Mouse (Mus musculus): Measurements from ENCODE around the gene Huwe1.

Gene Huwe1

GRCm38 (mm10) chrX:151800701-151801511 lies at the start of gene Huwe1:
TSS of gene Huwe1 (plus strand) at chrX:151800807.
- DNase-seq: peak; percentile 63

- no peak for DNase-seq
Measured at GRCm38 (mm10) chrX:151780348-151780747, 20.3 kb upstream of the Huwe1 start.

DNA sequence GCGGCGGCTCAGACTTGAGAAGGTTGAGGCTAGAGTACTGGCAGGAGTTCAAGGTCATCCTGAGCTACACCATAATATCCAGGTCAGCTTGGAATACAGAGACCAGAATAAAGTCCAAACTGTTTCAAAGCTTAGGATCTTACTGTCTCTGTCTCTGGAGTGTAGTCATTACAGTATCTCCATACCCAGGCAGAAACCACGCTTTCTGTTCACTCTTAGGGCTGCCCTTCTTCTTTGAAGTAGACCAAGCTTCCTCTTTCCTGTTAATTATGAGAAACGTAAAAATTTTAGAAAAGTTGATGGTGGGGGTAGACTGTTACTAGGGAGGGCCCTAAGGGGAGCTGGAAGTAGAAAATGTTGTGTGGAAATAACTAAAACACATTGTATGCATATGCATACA lies 17.7 kb upstream of the Huwe1 start:
- no peak for DNase-seq

DNA sequence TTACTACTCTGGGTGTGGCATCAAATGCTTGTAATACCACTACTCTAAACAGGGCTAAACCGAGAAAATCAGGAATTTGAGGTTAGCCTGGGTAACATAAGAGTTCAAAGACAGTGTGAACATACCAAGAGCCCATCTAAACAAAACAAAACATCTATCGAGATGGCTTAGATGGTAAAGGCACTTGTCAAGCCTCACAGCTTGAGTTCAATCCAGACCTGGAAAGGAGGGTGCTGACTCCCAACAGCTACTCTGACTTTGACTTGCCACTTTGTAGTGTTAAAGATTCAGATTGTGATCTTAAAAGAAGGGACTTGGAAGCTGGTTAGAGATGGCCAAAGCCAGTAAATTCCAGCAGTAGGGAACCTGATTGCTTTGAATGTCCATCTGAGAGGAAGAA lies 7.8 kb upstream of the Huwe1 start:
- DNase-seq: no peak

- no peak for DNase-seq
Measured at GRCm38 (mm10) chrX:151797970-151798369, 2.6 kb upstream of the Huwe1 start.

DNA sequence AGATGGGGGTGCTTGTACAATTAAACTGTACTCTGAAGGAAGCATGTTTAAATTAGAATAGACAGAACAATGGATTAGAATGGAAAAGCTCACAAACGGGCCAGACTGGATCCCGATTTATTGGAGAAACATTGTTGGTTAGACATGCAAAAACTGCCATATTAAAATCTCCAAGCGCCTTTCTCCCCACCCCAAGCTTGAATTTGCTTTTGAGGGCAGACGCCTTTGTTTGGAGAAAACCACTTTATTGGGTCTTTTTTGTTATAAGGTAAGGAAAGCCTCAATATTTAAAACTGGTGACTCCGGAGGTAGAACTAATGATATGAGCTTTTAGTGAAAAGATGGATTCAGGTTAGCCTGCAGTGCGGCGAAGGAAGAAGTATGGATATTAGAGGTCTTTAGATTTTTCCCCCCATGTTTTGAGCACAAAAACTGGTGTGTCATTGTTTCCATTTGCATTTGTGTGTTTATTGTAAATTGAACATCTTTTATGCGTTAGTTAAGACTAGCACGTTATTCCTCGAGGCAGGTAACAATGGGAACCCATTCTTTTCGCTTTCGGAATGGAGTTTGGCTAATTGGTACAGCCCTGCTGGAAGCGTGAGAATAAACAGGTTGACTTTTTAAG lies 1.8 kb downstream of the Huwe1 start:
- DNase-seq: peak; percentile 7

DNA sequence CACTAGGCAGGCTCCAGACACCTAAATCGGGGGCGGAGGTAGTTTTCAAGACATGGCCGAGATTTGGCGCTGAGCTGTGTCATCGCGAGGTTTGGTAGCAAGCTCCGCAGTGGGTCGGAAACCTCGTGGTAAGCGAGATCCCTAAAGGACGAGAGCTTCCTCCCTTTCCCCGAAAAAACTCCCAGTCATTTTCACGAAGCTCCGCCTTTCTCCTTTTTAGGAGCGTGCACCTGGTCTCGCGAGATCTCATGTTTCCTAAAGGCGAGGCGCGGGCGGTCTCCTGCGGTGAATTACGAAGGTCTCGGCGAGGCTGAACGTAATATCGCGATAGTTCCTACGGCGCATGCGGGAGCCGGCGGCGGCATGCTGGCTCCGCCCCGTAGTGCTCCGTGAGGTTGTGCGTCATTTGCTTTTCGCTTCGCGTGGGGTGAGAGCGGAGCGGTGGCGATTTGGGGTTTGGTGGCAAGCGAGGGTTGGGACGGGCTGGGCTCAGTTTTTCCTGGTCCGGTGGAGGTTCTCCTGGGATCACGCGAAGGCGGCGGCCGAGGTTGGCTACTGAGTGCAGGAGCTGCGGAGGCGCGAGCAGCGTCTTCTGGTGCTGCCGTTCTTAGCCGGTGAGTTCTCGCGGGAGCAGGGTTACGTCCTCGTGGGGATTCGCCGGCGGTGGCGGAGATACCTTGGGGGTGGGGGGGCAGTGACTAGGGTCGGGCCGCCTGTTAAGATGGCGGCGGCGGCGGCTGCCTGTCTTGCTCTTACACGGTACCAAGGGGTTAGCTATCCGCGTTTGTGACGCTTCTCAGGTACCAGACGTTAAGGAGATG lies 2.6 kb downstream of the Huwe1 start:
- peak; percentile 90 for DNase-seq

DNA sequence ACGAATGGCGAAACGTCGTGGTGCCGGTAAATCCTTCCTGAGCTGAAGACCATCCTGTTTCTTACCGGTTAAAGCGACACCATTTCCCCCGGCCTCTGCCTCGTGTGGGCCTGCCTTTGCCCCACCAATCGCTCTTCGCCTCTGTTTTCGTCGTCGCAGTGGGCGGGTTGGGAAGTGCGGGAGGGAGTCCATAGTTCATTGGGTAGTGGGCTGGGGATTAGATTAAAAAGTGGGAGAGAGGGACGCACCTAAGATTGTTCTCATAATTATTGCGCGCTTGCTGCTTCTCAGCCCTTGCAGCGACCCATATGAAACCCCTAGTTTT lies 3.1 kb downstream of the Huwe1 start:
- DNase-seq: no peak

DNA sequence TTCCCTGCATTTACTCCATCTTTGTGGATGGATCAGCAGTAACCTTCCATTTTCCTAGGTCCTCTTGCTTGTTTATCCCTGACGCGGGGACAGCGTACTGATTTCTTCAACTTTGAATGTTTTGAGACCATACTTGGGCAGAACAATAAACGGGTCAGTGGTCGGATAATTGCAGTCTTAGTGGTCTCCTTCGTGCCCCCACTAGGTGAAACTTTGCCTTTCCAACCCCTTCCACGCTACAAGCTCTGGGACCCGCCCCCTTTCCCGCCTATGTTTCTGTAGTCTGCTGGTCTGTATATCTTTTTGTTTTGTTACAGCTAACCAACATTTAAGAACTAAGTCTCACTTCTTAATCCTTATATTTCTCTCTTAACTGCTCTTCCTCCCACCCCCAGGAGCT lies 3.8 kb downstream of the Huwe1 start:
- no peak for DNase-seq

- DNase-seq: no peak
Measured at GRCm38 (mm10) chrX:151811481-151811880, 10.9 kb downstream of the Huwe1 start.

- DNase-seq: no peak
Measured at GRCm38 (mm10) chrX:151813656-151814055, 13.0 kb downstream of the Huwe1 start.

GRCm38 (mm10) chrX:151817712-151818111 lies 17.1 kb downstream of the Huwe1 start:
- DNase-seq: no peak

- DNase-seq: no peak
Measured at GRCm38 (mm10) chrX:151828971-151829370, 28.4 kb downstream of the Huwe1 start.

- DNase-seq: no peak
Measured at GRCm38 (mm10) chrX:151831260-151831659, 30.7 kb downstream of the Huwe1 start.

- DNase-seq: no peak
Measured at GRCm38 (mm10) chrX:151832982-151833381, 32.4 kb downstream of the Huwe1 start.

- no peak for DNase-seq
Measured at GRCm38 (mm10) chrX:151859436-151859835, 58.8 kb downstream of the Huwe1 start.

DNA sequence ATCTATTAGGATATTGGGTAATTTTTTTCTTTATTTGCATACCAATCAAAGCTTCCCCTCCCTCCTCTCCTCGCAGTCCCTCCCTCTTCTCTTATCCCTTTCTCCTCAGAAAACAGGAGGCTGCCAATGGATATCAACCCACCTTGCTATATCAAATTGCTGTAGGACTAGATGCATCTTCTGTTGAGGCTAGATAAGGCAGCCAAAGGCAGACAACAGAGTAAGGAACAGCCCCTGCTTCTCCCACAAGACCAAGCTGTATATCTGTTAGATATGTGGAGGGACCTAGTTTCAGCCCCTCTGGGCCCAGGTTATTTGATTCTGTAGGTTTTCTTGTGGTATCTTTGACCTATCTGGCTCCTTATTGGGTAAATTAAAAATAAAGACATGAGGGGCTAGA lies 110.1 kb downstream of the Huwe1 start:
- DNase-seq: no peak

DNA sequence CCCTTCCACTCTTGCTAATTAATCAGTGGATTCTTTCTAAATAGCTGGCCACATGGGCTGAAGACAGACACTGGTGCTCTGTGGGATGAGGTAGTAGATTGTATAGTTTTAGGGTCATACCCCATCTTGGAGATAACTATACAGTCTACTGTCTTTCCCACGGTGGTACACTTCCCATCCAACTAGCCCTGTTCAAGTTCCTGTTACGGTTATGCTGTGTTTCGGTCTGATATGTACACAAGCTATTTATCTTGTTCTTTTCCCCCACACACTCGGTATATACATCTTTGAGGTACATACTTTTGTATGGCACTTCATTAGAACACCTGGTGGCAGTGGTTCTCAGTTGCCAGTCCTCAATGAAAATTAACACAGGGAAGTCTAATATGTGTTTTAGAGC lies 111.7 kb downstream of the Huwe1 start:
- DNase-seq: no peak

- DNase-seq: no peak
Measured at GRCm38 (mm10) chrX:151929390-151929789, 128.8 kb downstream of the Huwe1 start.

DNA sequence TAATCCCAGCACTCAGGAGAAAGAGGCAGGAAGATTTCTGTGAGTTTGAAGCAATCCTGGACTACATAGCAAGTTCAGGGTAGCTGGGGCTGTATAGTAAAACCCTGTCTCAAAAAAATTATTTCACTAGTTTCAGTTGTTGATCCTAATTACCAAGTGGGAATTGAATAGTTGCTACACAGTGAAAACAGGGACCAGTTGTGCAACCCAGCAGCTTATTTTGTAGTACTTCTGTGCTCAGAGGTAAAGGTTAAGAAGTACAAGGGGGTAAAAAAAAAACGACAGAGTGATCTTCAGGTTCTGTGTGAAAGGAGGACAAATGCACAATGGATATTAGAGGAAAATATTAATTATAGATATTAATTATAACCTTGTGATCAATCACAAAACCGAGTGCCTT lies 138.2 kb downstream of the Huwe1 start:
- DNase-seq: no peak

- no peak for DNase-seq
Measured at GRCm38 (mm10) chrX:151946986-151947385, 146.4 kb downstream of the Huwe1 start.

DNA sequence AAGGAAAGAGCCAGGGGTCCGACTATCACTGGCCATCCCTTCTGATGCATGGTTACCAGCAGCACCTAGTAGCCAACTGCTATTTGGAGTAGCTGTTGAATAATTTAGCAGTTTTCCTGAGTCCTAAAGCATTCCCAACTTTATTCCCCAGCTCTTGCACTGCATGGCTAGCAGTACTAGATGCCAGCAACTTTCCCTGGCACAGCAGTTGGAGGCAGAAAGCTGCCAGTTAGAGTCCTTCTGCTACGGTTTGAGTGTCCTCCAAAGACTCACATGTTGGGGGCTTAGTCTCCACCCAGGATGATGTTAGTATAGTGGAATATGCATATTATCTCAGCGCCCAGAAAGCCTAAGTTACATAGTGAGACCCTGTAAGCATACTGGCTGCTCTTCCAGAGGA lies 147.2 kb downstream of the Huwe1 start:
- DNase-seq: no peak

- DNase-seq: no peak
Measured at GRCm38 (mm10) chrX:151950231-151950630, 149.6 kb downstream of the Huwe1 start.

- no peak for DNase-seq
Measured at GRCm38 (mm10) chrX:151951181-151951580, 150.6 kb downstream of the Huwe1 start.

Data from cerebellum, adult 8-10 months (tissue).